Mouse (Mus musculus): ENCODE measurements at regions not wholly inside any gene's neighbourhood (a gene's known extent, or its start where the extent isn't known, plus 50 kb on each side); places are given as distances from the start of the nearest gene placed in this dataset.

DNA sequence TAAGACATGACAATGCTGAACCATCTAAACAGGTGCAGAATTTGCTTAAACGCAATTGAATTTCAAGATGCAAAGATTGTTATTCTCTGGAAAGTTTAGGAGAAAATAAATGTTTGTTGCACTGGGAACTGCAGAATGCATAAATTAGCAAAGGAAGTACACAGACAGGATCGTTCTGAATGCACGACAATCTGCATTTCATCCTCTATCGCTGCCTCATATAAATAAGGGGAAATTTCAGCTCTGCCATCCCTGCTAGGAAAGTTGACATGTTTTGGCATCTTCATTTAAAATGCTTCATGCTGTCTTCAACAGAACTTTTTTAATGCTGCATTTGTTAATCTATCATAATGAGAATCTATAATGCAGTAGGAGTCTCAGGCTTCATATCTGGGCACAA is 137.6 kb downstream of the Med10 start:
- WGBS: 81% methylated on average over 4 of the region's 4 CpGs

DNA sequence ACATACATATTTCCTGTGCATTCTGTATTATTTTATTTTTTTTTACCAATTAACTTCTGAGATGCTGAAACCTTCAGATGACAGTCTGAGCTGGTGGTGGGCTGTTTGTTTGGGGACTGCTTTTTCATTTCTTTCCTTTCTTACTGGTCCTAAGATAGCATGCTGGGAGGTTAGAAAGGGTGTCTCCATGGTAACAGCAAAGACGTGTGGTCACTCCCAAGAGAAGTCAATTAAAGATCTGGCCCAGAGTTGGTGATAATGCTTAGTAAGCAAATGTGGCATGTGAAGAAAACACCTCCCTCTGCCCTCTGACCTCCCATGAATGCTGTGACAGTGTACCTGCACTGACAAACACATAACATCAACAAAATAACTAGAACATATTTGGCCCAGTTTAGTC is 142.5 kb downstream of the Med10 start:
- Histone ChIP-seq H3K27me3 (replicated peaks; ENCODE audit: control insufficient read depth, insufficient read depth, low read length) (no peaks in the 10 kb centered on the region), H3K27ac (ENCODE audit: insufficient read depth, low read depth, low read length) (no peak overlapping the region), H3K4me1 (ENCODE audit: control insufficient read depth, insufficient read depth, low read length) (no peaks in the 10 kb centered on the region), H3K4me3 (ENCODE audit: insufficient read depth, low read depth, low read length) (no peak overlapping the region), H3K36me3 (ENCODE audit: control insufficient read depth, insufficient read depth, low read length) (no peaks in the 10 kb centered on the region)
- TF ChIP-seq POLR2A (IDR thresholded peaks at IDR 0.05; ENCODE audit: low read depth, low read length) (no peak), CTCF (conservative IDR thresholded peaks at IDR 0.05; ENCODE audit: insufficient read depth, insufficient read length, low read depth, low read length) (no peak)
- 18% methylated on average over 1 of the region's 1 CpGs for WGBS
- no peak for DNase-seq

More for the DNA sequence above, 137.6 kb downstream of the Med10 start:
- TF ChIP-seq CTCF (conservative IDR thresholded peaks at IDR 0.05; ENCODE audit: insufficient read depth, insufficient read length, low read depth, low read length): no peak
- TF ChIP-seq POLR2A (IDR thresholded peaks at IDR 0.05; ENCODE audit: low read depth, low read length): no peak
- Histone ChIP-seq H3K27ac (ENCODE audit: insufficient read depth, low read depth, low read length) (no peak overlapping the region), H3K4me1 (ENCODE audit: control insufficient read depth, insufficient read depth, low read length) (no peaks in the 10 kb centered on the region), H3K36me3 (ENCODE audit: control insufficient read depth, insufficient read depth, low read length) (no peaks in the 10 kb centered on the region), H3K27me3 (replicated peaks; ENCODE audit: control insufficient read depth, insufficient read depth, low read length) (no peaks in the 10 kb centered on the region), H3K4me3 (ENCODE audit: insufficient read depth, low read depth, low read length) (no peak overlapping the region)
- DNase-seq: no peak

DNA sequence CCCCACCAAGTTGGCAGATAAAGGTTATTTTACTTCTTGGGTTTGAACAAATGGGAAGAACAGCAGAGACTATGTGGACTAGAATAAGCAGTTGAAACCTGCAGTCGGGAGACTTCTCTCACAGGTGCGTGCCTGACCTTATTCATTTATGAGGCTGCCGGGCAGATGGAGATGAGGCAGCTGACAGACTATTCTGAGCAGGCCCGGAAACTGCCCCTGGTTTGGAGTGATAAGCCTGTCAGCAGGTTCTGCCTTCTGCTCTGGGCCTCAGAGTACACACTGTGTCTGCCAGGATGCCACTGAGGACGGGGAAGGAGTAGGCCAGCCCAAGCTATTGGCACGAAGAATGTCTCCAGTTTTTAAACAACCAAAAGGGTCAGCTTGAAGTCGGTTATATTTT is 144.4 kb downstream of the Med10 start:
- WGBS: 80% methylated on average over 7 of the region's 7 CpGs
- TF ChIP-seq POLR2A (IDR thresholded peaks at IDR 0.05; ENCODE audit: low read depth, low read length) (no peak), CTCF (conservative IDR thresholded peaks at IDR 0.05; ENCODE audit: insufficient read depth, insufficient read length, low read depth, low read length) (no peak)
- no peak overlapping the region for H3K27ac ChIP-seq (ENCODE audit: insufficient read depth, low read depth, low read length)

DNA sequence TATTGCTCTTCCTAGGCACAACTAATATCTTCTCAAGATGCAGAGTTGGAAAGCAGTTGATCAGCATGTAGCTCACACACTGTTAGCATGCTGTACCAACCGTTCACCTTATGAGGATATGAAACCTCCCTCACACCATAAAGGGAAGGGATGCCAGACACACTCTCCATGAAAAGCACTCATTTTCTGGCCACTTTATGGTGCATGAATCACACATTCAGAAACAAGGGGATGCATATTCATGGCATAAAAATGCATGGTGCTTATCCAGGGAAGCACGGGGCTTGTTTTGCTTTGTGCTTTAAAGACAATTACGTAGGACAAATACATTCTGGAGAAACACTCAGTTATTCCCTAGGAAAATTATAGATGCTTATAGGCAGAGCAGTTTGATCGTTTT is 149.9 kb downstream of the Med10 start:
- TF ChIP-seq CTCF (conservative IDR thresholded peaks at IDR 0.05; ENCODE audit: insufficient read depth, insufficient read length, low read depth, low read length) (no peak), POLR2A (IDR thresholded peaks at IDR 0.05; ENCODE audit: low read depth, low read length) (no peak)
- WGBS: 71% methylated on average over 4 of the region's 4 CpGs
- no peak for DNase-seq
- H3K36me3 ChIP-seq (ENCODE audit: control insufficient read depth, insufficient read depth, low read length): no peaks in the 10 kb centered on the region
- no peak overlapping the region for H3K4me3 ChIP-seq (ENCODE audit: insufficient read depth, low read depth, low read length)
- no peaks in the 10 kb centered on the region for H3K27me3 ChIP-seq (replicated peaks; ENCODE audit: control insufficient read depth, insufficient read depth, low read length)
- H3K27ac ChIP-seq (ENCODE audit: insufficient read depth, low read depth, low read length): no peak overlapping the region
- H3K4me1 ChIP-seq (ENCODE audit: control insufficient read depth, insufficient read depth, low read length): no peaks in the 10 kb centered on the region

More for the DNA sequence above, 144.4 kb downstream of the Med10 start:
- Histone ChIP-seq H3K4me3 (ENCODE audit: insufficient read depth, low read depth, low read length) (no peak overlapping the region), H3K36me3 (ENCODE audit: control insufficient read depth, insufficient read depth, low read length) (no peaks in the 10 kb centered on the region), H3K27me3 (replicated peaks; ENCODE audit: control insufficient read depth, insufficient read depth, low read length) (no peaks in the 10 kb centered on the region), H3K4me1 (ENCODE audit: control insufficient read depth, insufficient read depth, low read length) (no peaks in the 10 kb centered on the region)
- DNase-seq: no peak

DNA sequence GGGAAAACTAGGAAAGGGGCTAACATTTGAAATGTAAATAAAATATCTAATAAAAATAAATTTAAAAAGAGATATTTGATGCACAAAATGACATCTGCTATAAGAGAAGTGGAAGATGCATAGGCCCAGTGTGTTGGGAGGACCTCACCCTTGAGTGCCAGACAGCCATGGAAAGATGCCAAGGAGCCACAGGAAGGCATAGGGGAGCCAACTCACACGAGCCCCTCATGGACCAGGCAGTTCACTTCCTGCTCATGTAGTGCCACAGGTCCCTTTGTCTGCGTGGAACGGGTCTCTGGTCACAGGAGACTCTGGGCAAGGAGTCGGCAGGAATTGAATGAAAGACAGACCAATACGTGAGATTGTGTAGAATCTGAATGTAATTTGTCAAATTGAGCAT is 152.0 kb downstream of the Med10 start:
- WGBS: 60% methylated on average over 5 of the region's 5 CpGs
- Histone ChIP-seq H3K27ac (ENCODE audit: insufficient read depth, low read depth, low read length) (no peak overlapping the region), H3K4me1 (ENCODE audit: control insufficient read depth, insufficient read depth, low read length) (no peaks in the 10 kb centered on the region), H3K27me3 (replicated peaks; ENCODE audit: control insufficient read depth, insufficient read depth, low read length) (no peaks in the 10 kb centered on the region), H3K36me3 (ENCODE audit: control insufficient read depth, insufficient read depth, low read length) (no peaks in the 10 kb centered on the region), H3K4me3 (ENCODE audit: insufficient read depth, low read depth, low read length) (no peak overlapping the region)
- TF ChIP-seq CTCF (conservative IDR thresholded peaks at IDR 0.05; ENCODE audit: insufficient read depth, insufficient read length, low read depth, low read length): no peak
- TF ChIP-seq POLR2A (IDR thresholded peaks at IDR 0.05; ENCODE audit: low read depth, low read length): no peak
- no peak for DNase-seq

DNA sequence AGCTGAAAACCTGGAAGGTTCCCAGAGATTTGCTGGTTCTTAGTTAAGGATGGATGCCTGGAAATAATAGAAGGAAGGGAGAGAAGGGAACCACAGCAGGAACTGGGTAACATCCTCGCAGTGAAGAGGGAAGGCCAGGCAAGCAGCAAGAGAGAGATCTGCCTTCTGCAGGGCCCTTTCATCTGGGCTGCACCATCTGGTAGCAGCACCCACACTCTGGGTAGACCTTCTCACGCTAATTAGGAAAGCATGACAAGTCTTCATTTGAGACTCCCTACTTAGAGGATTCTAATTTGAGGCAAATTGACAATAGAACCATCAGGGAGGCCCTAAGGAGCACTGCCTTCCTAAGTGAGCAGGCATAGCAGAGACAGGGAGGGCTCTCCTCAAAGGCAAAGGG is 153.3 kb downstream of the Med10 start:
- Histone ChIP-seq H3K27ac (ENCODE audit: insufficient read depth, low read depth, low read length) (no peak overlapping the region), H3K36me3 (ENCODE audit: control insufficient read depth, insufficient read depth, low read length) (no peaks in the 10 kb centered on the region), H3K4me3 (ENCODE audit: insufficient read depth, low read depth, low read length) (no peak overlapping the region), H3K4me1 (ENCODE audit: control insufficient read depth, insufficient read depth, low read length) (no peaks in the 10 kb centered on the region), H3K27me3 (replicated peaks; ENCODE audit: control insufficient read depth, insufficient read depth, low read length) (no peaks in the 10 kb centered on the region)
- no peak for DNase-seq
- TF ChIP-seq CTCF (conservative IDR thresholded peaks at IDR 0.05; ENCODE audit: insufficient read depth, insufficient read length, low read depth, low read length) (no peak), POLR2A (IDR thresholded peaks at IDR 0.05; ENCODE audit: low read depth, low read length) (no peak)
- 69% methylated on average over 2 of the region's 2 CpGs for WGBS

DNA sequence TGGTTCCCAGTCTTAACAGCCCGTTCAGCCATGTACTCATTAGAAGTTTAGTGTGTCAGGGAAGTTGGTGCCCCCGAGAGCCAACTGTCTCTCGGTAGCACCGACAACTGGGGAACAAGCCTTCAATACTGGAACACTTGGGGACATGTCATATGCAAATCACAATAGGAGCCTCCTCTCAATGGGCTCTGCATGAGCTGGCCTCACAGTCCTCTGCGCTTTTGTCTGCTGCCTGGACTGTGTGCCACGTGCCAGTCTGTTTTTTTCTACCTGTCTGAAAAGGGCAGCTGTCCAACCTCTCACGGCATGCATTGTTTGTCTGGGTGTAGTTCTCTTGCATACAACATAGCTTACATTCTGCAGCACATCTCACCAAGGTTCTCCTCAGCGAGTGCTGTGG is 161.7 kb downstream of the Med10 start:
- Histone ChIP-seq H3K4me1 (ENCODE audit: control insufficient read depth, insufficient read depth, low read length) (no peaks in the 10 kb centered on the region), H3K4me3 (ENCODE audit: insufficient read depth, low read depth, low read length) (no peak overlapping the region), H3K27me3 (replicated peaks; ENCODE audit: control insufficient read depth, insufficient read depth, low read length) (no peaks in the 10 kb centered on the region), H3K27ac (ENCODE audit: insufficient read depth, low read depth, low read length) (no peak overlapping the region), H3K36me3 (ENCODE audit: control insufficient read depth, insufficient read depth, low read length) (no peaks in the 10 kb centered on the region)
- DNase-seq: no peak
- 72% methylated on average over 8 of the region's 8 CpGs for WGBS
- no peak for TF ChIP-seq CTCF (conservative IDR thresholded peaks at IDR 0.05; ENCODE audit: insufficient read depth, insufficient read length, low read depth, low read length)
- TF ChIP-seq POLR2A (IDR thresholded peaks at IDR 0.05; ENCODE audit: low read depth, low read length): no peak

Data from kidney, adult 2 months (tissue).